Mouse (Mus musculus): ENCODE results near the gene Tma7.

- TF ChIP-seq GATA1 (IDR thresholded peaks at IDR 0.05; ENCODE audit: borderline replicate concordance, low read length): no peak
- no peak for TF ChIP-seq FLI1 (IDR thresholded peaks at IDR 0.05; ENCODE audit: low read length)
Measured at GRCm38 (mm10) chr9:109082124-109082800, at the start of gene Tma7, which contains the start of gene Ccdc51.
